Mouse (Mus musculus) right cerebral cortex, postnatal 25 days (tissue): ENCODE data around the gene Gm4778.
"Not testable (repeated sequence)": the region's sequence is repeated elsewhere in the genome, so short reads cannot be mapped to it uniquely, and the experiment has no call there.

Experiments
- DNase-seq: peaks from one replicate; pipeline ENCODE4 v3.0.0; 2022

Gm4778 gene

DNA sequence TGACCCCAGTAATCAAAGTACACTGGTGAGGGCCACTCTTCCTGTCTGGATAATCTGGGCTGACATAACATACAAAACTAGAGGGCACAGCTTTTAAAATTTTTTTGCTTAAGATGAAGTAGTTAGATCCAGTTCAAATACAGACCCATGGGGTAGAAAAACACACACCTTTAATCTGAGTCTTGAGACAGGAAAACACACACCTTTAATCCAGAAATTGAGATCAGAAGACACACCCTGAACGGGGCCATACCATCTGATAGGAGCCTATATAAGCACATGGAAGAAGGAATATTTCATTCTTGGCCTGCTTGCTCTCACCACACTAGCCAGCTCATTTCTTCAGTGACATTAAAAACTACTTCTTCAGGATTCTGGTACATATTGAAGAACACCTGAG is at the start of gene Gm4778:
Gene Gm4778, plus strand, starts transcription at position 301 of the 400 bp plus-strand sequence.
- not testable (repeated sequence) for DNase-seq

DNA sequence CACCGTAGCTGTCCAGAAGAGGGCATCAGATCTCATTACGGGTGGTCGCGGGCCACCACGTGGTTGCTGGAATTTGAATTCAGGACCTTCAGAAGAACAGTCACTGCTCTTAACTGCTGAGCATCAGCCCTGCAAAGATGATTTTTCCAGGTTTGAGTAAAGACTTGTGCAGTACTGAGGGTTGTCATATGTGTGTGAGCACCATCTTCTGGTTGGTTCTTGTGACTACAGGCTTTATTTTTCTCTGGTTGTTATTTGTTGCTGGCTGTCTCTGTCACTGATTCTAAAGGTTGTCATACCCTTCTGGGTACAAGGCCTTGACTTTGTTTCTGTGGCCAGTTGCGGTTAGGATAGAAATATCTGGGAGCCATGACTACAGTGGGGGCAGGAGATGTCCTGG is 3.2 kb upstream of the Gm4778 start:
- no peak for DNase-seq

DNA sequence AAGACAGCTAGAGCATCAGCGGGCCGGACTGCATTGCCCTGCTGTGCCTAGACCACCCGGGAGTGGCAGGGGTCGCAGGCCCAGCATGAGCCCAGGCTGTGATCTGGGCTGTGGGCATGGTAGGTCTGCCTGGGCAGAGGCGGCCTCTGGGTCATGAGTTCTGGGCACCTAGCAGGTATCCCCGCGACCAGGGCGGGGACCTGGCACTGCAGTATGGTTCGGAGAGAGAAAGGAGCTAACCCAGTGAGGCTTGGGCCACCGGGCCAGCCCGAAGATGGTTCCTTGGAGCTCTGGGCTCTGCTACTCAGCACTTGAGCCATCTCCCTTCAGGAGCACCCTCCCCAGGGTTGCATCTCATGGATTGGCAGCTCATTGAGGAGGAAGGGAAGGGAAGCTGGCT is 12.2 kb downstream of the Gm4778 start:
- DNase-seq = no peak

DNA sequence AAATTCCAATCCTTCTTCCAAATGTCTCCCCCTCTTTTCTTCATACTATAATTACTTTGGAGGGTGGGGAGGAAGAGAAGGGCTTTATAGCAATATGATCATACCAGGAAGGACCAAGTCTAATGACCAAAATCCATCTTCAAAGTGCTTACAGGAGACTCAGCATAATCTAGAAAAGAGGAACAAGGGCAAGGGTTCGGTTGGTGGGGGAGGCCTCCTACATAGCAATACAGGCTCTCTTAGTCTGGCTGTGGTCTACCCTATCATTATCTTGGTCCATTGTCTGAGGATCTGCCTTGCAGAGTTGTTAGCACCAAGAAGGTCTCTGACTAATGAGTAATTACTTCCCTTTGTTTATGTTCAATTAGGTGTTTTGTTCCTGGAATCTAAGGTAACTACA is 41.6 kb downstream of the Gm4778 start:
- DNase-seq = no peak

DNA sequence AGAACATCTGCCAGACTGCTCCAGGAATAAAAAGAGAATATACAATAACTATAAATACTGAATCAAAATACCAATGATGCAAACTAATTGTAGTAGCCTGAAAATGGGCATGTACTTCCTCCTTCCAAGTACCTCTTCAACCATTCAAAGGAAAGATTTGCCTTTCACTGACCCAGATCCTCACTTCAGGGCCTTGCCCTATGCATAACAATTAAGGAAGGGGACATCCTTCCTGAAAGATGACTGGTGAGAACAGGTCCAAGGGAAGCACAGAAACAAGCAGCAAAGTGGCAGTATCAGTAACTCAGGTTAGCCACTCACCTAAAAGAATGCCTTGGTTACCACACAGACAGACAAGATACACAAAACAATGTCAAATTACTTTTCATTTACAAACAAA is 43.1 kb downstream of the Gm4778 start:
- no peak for DNase-seq

DNA sequence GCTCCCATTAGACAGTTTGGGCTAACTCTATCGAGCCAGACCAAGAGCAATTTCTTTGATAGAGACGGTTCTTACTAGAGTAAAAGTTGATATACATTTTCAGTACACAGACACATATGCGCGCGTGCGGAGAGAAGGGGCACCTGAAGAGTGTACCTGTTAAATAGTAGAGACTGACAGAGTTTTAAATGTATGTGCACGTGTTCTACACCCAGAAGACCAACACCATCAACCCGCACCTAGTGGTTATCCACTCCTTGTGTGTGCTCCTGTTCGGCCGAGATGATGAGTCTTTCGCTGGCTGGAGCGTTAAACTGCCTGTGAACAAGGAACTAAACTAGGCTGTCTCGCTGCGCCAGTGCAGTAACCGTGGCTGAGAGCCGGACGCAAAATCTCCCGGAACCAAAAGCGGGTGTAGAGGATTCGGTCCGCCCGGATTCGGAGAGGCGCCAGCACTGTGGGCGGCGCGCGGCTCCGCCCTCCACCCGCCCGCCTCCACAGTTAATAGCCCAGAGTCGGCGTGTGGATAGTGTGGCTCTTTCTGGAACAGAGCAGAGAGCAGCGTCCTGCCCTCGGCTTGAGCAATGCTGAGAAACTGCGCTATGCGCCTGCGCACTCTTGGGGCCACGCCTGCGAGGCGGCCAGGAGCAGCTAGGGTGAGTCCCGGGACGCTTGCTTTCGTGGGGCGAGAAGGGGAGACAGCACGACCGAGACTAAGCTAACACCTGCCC is 46.0 kb downstream of the Gm4778 start, which contains the start of gene Them4:
Gene Them4, plus strand, starts transcription at position 457 of the 731 bp plus-strand sequence.
- peak; percentile 88 for DNase-seq

DNA sequence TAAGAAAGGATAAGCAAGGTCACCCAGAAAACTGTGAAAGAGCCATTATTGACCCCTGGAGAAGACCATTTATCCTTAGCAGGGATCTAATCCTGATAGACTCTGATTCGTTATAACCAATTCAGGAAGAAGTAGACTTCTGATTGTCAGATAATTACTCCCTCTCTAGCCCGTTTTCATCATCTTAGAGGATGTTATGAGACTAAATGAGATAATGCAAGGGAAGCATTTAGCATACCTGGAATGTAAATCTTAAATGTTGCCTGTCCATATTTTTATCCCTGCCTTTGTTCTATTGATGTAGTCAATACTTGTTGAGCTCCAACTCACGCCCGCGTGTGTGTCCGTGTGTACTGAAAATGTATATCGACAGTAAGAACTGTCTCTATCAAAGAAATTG is 46.7 kb downstream of the Gm4778 start:
- DNase-seq = no peak

DNA sequence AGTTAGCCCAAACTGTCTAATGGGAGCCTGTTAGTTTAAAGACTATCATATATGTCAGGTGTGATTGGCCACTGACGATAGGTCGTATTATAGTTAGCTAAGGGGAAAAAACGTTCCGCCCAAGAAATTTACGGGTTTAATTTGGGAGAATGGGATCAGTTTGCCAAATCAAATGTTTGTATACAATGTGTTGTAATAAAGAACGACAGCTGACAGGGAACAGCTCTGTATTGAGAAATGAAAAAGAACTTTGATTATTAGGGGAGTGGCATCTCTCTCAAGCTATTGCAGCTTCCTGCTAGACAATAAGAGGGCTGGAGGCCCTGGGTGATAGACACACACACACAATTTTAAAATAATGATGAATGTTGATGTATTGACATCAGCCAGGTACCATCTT is 47.1 kb downstream of the Gm4778 start:
- DNase-seq = no peak

DNA sequence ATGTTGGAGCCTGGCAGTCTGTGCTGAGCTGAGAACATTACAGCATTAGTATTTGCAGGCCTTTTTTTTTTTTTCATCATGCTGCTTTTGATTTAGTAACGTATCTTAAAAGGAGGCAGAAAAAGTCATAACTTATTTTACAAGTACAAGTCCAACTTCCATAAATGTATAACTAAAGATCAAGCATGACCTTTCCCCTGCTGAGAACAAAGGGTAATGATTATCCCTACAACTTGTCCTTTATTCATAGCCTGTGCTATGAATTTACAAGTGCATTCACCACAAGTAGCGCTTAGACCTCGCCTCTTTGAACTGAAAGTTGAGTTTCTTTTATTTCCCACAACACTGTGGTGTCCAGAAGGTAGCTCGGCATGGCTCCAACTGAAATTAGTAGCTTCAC is 47.5 kb downstream of the Gm4778 start:
- no peak for DNase-seq
